Mouse (Mus musculus): ENCODE data around the gene Otulin.

Gene Otulin

DNA sequence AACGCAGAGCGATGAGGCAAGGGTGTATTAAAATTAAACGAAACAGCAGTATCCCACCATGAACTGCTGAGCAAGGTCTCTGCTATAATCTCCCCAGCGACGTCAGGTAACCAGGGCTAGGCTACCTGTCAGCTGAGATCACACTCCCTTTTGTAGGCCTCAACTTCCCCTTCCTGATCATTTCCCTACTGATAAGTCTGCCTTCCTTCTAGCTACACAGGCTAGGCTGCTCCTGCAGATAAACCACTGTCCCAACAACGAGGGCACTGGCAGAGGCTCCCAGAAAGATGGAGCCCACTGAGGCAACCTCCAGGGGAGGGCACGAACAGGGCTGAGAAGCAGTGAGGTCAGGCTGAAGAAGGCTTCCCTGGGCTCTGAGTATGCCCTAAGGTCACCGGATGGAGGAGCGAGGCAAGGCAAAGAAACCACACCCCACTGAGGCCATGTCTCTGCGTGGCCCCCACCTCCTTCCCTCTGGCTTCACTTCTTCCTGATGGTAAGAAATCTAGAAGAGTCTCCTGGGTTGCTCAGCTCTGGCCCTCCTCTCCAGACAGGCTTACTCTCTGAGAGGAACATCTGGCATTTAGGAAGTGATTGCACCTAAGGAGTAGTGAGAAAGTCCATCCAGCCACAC, 41.2 kb upstream of the Otulin start:
- no peak for TF ChIP-seq POU5F1 (IDR thresholded peaks at IDR 0.05; ENCODE audit: borderline replicate concordance, low read length)
- TF ChIP-seq NANOG (IDR thresholded peaks at IDR 0.05; ENCODE audit: borderline replicate concordance, low read length), result no peak
- TF ChIP-seq CTCF (conservative IDR thresholded peaks at IDR 0.05; ENCODE audit: low read length), result no peak

GRCm38 (mm10) chr15:27670708-27671107, 40.2 kb upstream of the Otulin start:
- Histone ChIP-seq H3K9me3 (ENCODE audit: low read length) (no peaks in the 10 kb centered on the region), H3K4me1 (replicated peaks; ENCODE audit: low read depth, low read length) (peaks cover under 1% of the 10 kb centered on the region; the same call in 1 of the 2 replicates), H3K27me3 (ENCODE audit: insufficient read depth, low read length) (peaks cover 17% of the 10 kb centered on the region), H3K36me3 (ENCODE audit: insufficient read depth, low read length) (no peaks in the 10 kb centered on the region), H3K4me3 (replicated peaks; ENCODE audit: low read length) (no peak overlapping the region)
- no peak for TF ChIP-seq CTCF (conservative IDR thresholded peaks at IDR 0.05; ENCODE audit: low read length)
- no peak for TF ChIP-seq NANOG (IDR thresholded peaks at IDR 0.05; ENCODE audit: borderline replicate concordance, low read length)
- TF ChIP-seq POU5F1 (IDR thresholded peaks at IDR 0.05; ENCODE audit: borderline replicate concordance, low read length), result no peak

More for the DNA sequence above, 41.2 kb upstream of the Otulin start:
- no peak overlapping the region for H3K4me3 ChIP-seq (replicated peaks; ENCODE audit: low read length)
- no peaks in the 10 kb centered on the region; the same call in 1 of the 2 replicates for H3K4me1 ChIP-seq (replicated peaks; ENCODE audit: low read depth, low read length)
- no peaks in the 10 kb centered on the region for H3K36me3 ChIP-seq (ENCODE audit: insufficient read depth, low read length)
- no peaks in the 10 kb centered on the region for H3K9me3 ChIP-seq (ENCODE audit: low read length)
- peaks cover 27% of the 10 kb centered on the region for H3K27me3 ChIP-seq (ENCODE audit: insufficient read depth, low read length)

DNA sequence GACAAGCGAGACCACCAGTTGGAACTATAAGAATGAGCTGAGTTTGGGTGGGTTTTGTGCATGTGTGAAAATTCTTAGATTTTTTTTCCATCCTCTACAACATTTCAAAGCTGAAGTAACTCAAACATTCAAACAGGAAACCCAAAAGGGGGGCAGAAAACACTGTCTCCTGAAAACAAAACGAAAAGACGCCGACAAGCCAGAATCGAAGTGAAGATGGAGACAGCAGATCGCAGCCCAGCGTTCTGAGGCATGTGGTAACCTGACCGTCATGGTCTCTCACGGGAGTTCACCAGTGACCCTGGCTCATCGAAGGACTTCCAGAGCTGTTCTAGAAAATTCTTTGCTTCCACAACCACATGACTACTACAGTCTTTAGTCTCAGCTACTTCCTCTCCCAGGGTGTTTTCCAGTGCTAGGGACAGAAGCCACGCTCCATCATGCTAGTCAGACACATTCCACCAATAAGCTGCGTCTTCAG, 39.5 kb upstream of the Otulin start:
- no peak for TF ChIP-seq NANOG (IDR thresholded peaks at IDR 0.05; ENCODE audit: borderline replicate concordance, low read length)
- no peak for TF ChIP-seq POU5F1 (IDR thresholded peaks at IDR 0.05; ENCODE audit: borderline replicate concordance, low read length)
- TF ChIP-seq CTCF (conservative IDR thresholded peaks at IDR 0.05; ENCODE audit: low read length), result no peak

GRCm38 (mm10) chr15:27669276-27669675, 38.8 kb upstream of the Otulin start:
- no peak overlapping the region for H3K4me3 ChIP-seq (replicated peaks; ENCODE audit: low read length)
- no peak for TF ChIP-seq POU5F1 (IDR thresholded peaks at IDR 0.05; ENCODE audit: borderline replicate concordance, low read length)
- peaks cover 14% of the 10 kb centered on the region for H3K27me3 ChIP-seq (ENCODE audit: insufficient read depth, low read length)
- H3K9me3 ChIP-seq (ENCODE audit: low read length), result no peaks in the 10 kb centered on the region
- peaks cover 4% of the 10 kb centered on the region; the same call in 1 of the 2 replicates for H3K4me1 ChIP-seq (replicated peaks; ENCODE audit: low read depth, low read length)
- no peaks in the 10 kb centered on the region for H3K36me3 ChIP-seq (ENCODE audit: insufficient read depth, low read length)

More for the DNA sequence above, 39.5 kb upstream of the Otulin start:
- Histone ChIP-seq H3K4me1 (replicated peaks; ENCODE audit: low read depth, low read length) (peaks cover 4% of the 10 kb centered on the region; the same call in 1 of the 2 replicates), H3K9me3 (ENCODE audit: low read length) (no peaks in the 10 kb centered on the region), H3K36me3 (ENCODE audit: insufficient read depth, low read length) (no peaks in the 10 kb centered on the region), H3K4me3 (replicated peaks; ENCODE audit: low read length) (no peak overlapping the region), H3K27me3 (ENCODE audit: insufficient read depth, low read length) (peaks cover 16% of the 10 kb centered on the region)

GRCm38 (mm10) chr15:27668557-27668956, 38.1 kb upstream of the Otulin start:
- peaks cover 4% of the 10 kb centered on the region; the same call in 1 of the 2 replicates for H3K4me1 ChIP-seq (replicated peaks; ENCODE audit: low read depth, low read length)
- TF ChIP-seq POU5F1 (IDR thresholded peaks at IDR 0.05; ENCODE audit: borderline replicate concordance, low read length) (no peak), CTCF (conservative IDR thresholded peaks at IDR 0.05; ENCODE audit: low read length) (no peak), NANOG (IDR thresholded peaks at IDR 0.05; ENCODE audit: borderline replicate concordance, low read length) (no peak)
- no peaks in the 10 kb centered on the region for H3K36me3 ChIP-seq (ENCODE audit: insufficient read depth, low read length)
- H3K4me3 ChIP-seq (replicated peaks; ENCODE audit: low read length), result no peak overlapping the region
- peaks cover 14% of the 10 kb centered on the region for H3K27me3 ChIP-seq (ENCODE audit: insufficient read depth, low read length)
- H3K9me3 ChIP-seq (ENCODE audit: low read length), result no peaks in the 10 kb centered on the region

GRCm38 (mm10) chr15:27668001-27668461, 37.5 kb upstream of the Otulin start:
- H3K4me1 ChIP-seq (replicated peaks; ENCODE audit: low read depth, low read length), result peaks cover 4% of the 10 kb centered on the region; the same call in 1 of the 2 replicates
- no peak overlapping the region for H3K4me3 ChIP-seq (replicated peaks; ENCODE audit: low read length)
- H3K36me3 ChIP-seq (ENCODE audit: insufficient read depth, low read length), result no peaks in the 10 kb centered on the region
- TF ChIP-seq POU5F1 (IDR thresholded peaks at IDR 0.05; ENCODE audit: borderline replicate concordance, low read length), result no peak
- TF ChIP-seq NANOG (IDR thresholded peaks at IDR 0.05; ENCODE audit: borderline replicate concordance, low read length), result no peak
- no peak for TF ChIP-seq CTCF (conservative IDR thresholded peaks at IDR 0.05; ENCODE audit: low read length)
- H3K27me3 ChIP-seq (ENCODE audit: insufficient read depth, low read length), result peaks cover 14% of the 10 kb centered on the region
- no peaks in the 10 kb centered on the region for H3K9me3 ChIP-seq (ENCODE audit: low read length)

DNA sequence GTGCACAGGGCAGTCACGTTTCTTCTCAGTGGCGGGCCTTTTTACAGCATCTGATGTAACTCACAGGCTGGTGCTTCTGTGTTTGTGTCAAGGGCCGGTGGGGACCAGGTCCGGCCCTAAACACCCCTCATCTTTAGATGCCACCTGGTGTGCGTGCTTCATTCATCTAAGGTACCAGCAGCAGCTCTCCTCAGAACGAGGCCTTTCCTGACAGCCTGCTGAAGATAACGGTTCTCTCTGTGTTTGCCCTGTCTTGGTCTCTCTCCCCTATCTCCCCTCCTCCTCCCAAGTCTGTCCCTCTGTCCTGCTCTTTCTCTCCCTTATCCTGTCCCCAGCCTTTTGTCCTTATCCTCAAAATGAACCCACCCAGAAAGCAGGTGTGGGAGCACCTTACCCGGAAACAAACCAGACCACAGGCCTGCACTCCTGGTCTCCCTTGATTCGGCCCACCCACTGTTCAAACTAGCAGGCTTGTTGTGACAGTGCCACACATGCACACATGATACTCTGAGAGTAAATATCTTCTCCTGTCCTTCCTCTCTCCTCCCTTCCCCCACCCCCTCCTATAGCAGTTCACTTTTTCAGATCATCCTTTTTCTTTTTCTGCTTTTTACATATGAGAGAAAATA, 36.5 kb upstream of the Otulin start:
- no peak for TF ChIP-seq NANOG (IDR thresholded peaks at IDR 0.05; ENCODE audit: borderline replicate concordance, low read length)
- no peak for TF ChIP-seq POU5F1 (IDR thresholded peaks at IDR 0.05; ENCODE audit: borderline replicate concordance, low read length)
- TF ChIP-seq CTCF (conservative IDR thresholded peaks at IDR 0.05; ENCODE audit: low read length), result no peak
- Histone ChIP-seq H3K4me1 (replicated peaks; ENCODE audit: low read depth, low read length) (peaks cover 4% of the 10 kb centered on the region; the same call in 1 of the 2 replicates), H3K36me3 (ENCODE audit: insufficient read depth, low read length) (no peaks in the 10 kb centered on the region), H3K4me3 (replicated peaks; ENCODE audit: low read length) (no peak overlapping the region), H3K27me3 (ENCODE audit: insufficient read depth, low read length) (peaks cover 14% of the 10 kb centered on the region), H3K9me3 (ENCODE audit: low read length) (no peaks in the 10 kb centered on the region)

DNA sequence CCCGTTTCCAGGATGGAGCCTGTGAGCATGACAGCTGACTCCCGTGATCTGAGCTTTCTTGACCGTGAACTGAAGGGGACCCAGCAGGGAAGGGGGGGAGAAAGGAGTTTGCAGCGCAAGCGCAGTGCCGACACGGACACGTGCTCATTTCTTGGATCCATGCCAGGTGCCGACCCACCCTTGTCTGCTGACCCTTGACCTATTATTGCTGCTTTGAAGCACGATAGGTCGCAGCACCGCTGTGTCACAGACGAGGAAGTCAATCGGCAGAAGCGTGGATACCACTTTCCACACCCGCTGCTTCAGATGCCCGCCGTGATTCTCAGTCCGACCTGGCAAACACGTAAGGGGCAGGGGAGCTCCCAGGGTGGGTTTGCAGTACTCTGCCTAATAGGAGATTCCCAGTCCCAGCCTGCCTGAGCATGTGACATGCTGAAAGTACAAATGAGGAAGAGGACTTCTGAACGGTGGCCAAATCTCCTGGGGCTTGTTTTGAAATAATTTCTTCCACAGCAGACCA, 35.0 kb upstream of the Otulin start:
- no peak overlapping the region for H3K4me3 ChIP-seq (replicated peaks; ENCODE audit: low read length)
- no peaks in the 10 kb centered on the region for H3K36me3 ChIP-seq (ENCODE audit: insufficient read depth, low read length)
- no peaks in the 10 kb centered on the region for H3K9me3 ChIP-seq (ENCODE audit: low read length)
- TF ChIP-seq NANOG (IDR thresholded peaks at IDR 0.05; ENCODE audit: borderline replicate concordance, low read length), result no peak
- TF ChIP-seq CTCF (conservative IDR thresholded peaks at IDR 0.05; ENCODE audit: low read length), result no peak
- TF ChIP-seq POU5F1 (IDR thresholded peaks at IDR 0.05; ENCODE audit: borderline replicate concordance, low read length), result no peak
- H3K27me3 ChIP-seq (ENCODE audit: insufficient read depth, low read length), result peaks cover 11% of the 10 kb centered on the region; the same call in 1 of the 2 replicates
- H3K4me1 ChIP-seq (replicated peaks; ENCODE audit: low read depth, low read length), result peaks cover 4% of the 10 kb centered on the region; the same call in 1 of the 2 replicates

All from E14TG2a.4 (cell line).